Mouse (Mus musculus) ES-Bruce4 (cell line): ENCODE measurements around the gene Mboat2. TPM values are rescaled to one million over a fixed set of nuclear protein-coding genes. Genes with fewer than 3 reads are reported as not detected.

Source experiments
- H3K27ac ChIP-seq: 2 replicates; pipeline ENCODE4 v1.5.1; 2012; ENCODE audit warnings: low read length, inconsistent platforms; ENCODE audit not compliant: insufficient read depth
- H3K27me3 ChIP-seq: 2 replicates; pipeline ENCODE4 v1.6.1; 2012; ENCODE audit warnings: mild to moderate bottlenecking, low read length, inconsistent platforms; ENCODE audit not compliant: control insufficient read depth, poor library complexity, insufficient read depth, severe bottlenecking
- H3K36me3 ChIP-seq: 2 replicates; pipeline ENCODE4 v1.6.1; 2012; ENCODE audit warnings: inconsistent platforms, mild to moderate bottlenecking, low read length, moderate library complexity; ENCODE audit not compliant: control insufficient read depth, poor library complexity, insufficient read depth, severe bottlenecking
- H3K4me1 ChIP-seq: one replicate; pipeline ENCODE4 v1.8.1; 2011; ENCODE audit warnings: low read length; ENCODE audit not compliant: control insufficient read depth, insufficient read depth
- H3K4me3 ChIP-seq: 2 replicates; pipeline ENCODE4 v1.5.1; 2011; ENCODE audit warnings: low read depth, mild to moderate bottlenecking, low read length
- H3K9ac ChIP-seq: 2 replicates; pipeline ENCODE4 v1.6.1; 2012; ENCODE audit warnings: low read depth, mild to moderate bottlenecking, inconsistent platforms; ENCODE audit not compliant: poor library complexity, severe bottlenecking
- H3K9me3 ChIP-seq: replicated peaks from 2 replicates; pipeline ENCODE4 v1.6.1; 2012; ENCODE audit warnings: mild to moderate bottlenecking, low read length, inconsistent platforms; ENCODE audit not compliant: control insufficient read depth, poor library complexity, insufficient read depth, severe bottlenecking
- CTCF ChIP-seq: IDR thresholded peaks from one replicate; pipeline ENCODE4 v1.8.1; 2011; ENCODE audit warnings: low read depth, low read length
- EP300 ChIP-seq: IDR thresholded peaks from 2 replicates; pipeline ENCODE4 v1.6.1; 2011; ENCODE audit warnings: low read depth, low read length; ENCODE audit not compliant: insufficient read depth
- POLR2A ChIP-seq: IDR thresholded peaks from one replicate; pipeline ENCODE4 v1.8.1; 2011; ENCODE audit warnings: low read length; ENCODE audit not compliant: insufficient read depth
- polyA plus RNA-seq: library from polyadenylated mRNA; stranded (reverse); fragments of >200 nt; gene quantifications from 2 replicates; pipeline ENCODE4 v1.2.4, GENCODE M21; 2011; ENCODE audit warnings: low read depth; ENCODE audit not compliant: missing spikeins, insufficient read depth, insufficient read length

Gene Mboat2
- polyA plus RNA-seq, 1 experiment, result 20.1 TPM

DNA sequence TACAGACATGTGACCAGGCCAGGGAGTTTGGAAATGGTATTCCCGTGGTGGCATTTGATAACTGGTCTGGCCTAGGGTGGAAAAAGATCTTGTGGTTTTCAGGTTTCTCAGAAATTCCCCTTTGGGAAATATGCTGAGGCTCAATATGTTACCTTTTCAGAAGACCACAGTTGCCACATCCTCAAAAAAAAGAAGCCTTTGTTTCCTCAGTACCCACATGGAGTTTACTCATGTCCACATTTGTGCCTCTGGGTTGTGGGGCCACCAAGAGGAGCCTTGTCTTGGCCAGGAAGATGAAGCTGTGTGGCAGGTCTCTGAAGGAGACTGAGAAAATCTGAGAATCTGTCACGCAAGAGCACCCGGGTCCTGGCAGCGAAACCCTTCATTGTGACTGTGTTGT lies 38.0 kb downstream of the Mboat2 start:
- Histone ChIP-seq H3K4me3 (no peak overlapping the region), H3K36me3 (no peaks in the 10 kb centered on the region), H3K9ac (no peak overlapping the region), H3K9me3 (no peaks in the 10 kb centered on the region), H3K4me1 (no peaks in the 10 kb centered on the region), H3K27me3 (no peaks in the 10 kb centered on the region), H3K27ac (no peak overlapping the region)
- TF ChIP-seq EP300 (no peak), POLR2A (no peak), CTCF (no peak)

- Histone ChIP-seq H3K9me3 (no peaks in the 10 kb centered on the region), H3K4me1 (no peaks in the 10 kb centered on the region), H3K27ac (no peak overlapping the region), H3K9ac (no peak overlapping the region), H3K27me3 (no peaks in the 10 kb centered on the region), H3K4me3 (no peak overlapping the region), H3K36me3 (no peaks in the 10 kb centered on the region)
- TF ChIP-seq CTCF (no peak), POLR2A (no peak), EP300 (no peak)
Observed at GRCm38 (mm10) chr12:24869231-24869630, 38.6 kb downstream of the Mboat2 start.

GRCm38 (mm10) chr12:24870901-24871300 lies 40.2 kb downstream of the Mboat2 start:
- H3K27me3 ChIP-seq, result no peaks in the 10 kb centered on the region
- H3K27ac ChIP-seq, result no peak overlapping the region
- TF ChIP-seq EP300, result no peak
- no peak for TF ChIP-seq CTCF
- no peak for TF ChIP-seq POLR2A
- no peak overlapping the region for H3K4me3 ChIP-seq
- H3K9me3 ChIP-seq, result no peaks in the 10 kb centered on the region
- H3K36me3 ChIP-seq, result no peaks in the 10 kb centered on the region
- no peak overlapping the region for H3K9ac ChIP-seq
- no peaks in the 10 kb centered on the region for H3K4me1 ChIP-seq

GRCm38 (mm10) chr12:24872264-24872663 lies 41.6 kb downstream of the Mboat2 start:
- Histone ChIP-seq H3K27ac (no peak overlapping the region), H3K4me1 (no peaks in the 10 kb centered on the region), H3K4me3 (no peak overlapping the region), H3K9me3 (no peaks in the 10 kb centered on the region), H3K36me3 (no peaks in the 10 kb centered on the region), H3K27me3 (no peaks in the 10 kb centered on the region), H3K9ac (no peak overlapping the region)
- no peak for TF ChIP-seq POLR2A
- TF ChIP-seq EP300, result no peak
- TF ChIP-seq CTCF, result no peak

DNA sequence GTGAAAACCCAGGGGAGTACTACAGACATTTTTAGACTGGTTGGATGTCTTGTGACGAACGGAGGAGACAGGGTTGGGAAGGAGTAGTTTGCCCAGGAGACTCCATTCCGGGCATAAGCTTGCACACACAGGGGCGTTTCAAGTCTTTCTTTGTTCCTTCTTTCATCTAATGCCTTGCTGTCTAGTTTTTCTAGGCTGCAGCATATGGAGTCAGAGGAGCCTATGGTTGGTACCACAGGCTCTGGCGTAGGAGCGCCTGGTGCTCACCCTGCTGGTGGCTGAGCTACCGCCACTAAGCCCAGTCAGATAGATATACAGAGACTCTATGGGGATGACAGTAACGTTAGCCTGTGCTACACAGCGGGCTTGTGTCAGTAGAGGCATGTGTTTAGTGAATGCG lies 42.0 kb downstream of the Mboat2 start:
- H3K27me3 ChIP-seq, result no peaks in the 10 kb centered on the region
- H3K36me3 ChIP-seq, result no peaks in the 10 kb centered on the region
- no peak overlapping the region for H3K27ac ChIP-seq
- TF ChIP-seq EP300 (no peak), CTCF (no peak), POLR2A (no peak)
- H3K4me1 ChIP-seq, result no peaks in the 10 kb centered on the region
- no peak overlapping the region for H3K9ac ChIP-seq
- no peaks in the 10 kb centered on the region for H3K9me3 ChIP-seq
- no peak overlapping the region for H3K4me3 ChIP-seq

GRCm38 (mm10) chr12:24875908-24876307 lies 45.2 kb downstream of the Mboat2 start:
- Histone ChIP-seq H3K9me3 (no peaks in the 10 kb centered on the region), H3K4me3 (no peak overlapping the region), H3K4me1 (no peaks in the 10 kb centered on the region), H3K36me3 (no peaks in the 10 kb centered on the region), H3K27me3 (no peaks in the 10 kb centered on the region), H3K9ac (no peak overlapping the region), H3K27ac (no peak overlapping the region)
- TF ChIP-seq EP300 (no peak), POLR2A (no peak), CTCF (no peak)
